Mouse (Mus musculus): ENCODE data around the gene Olfr372. TPM values are rescaled to one million over a fixed set of nuclear protein-coding genes. Genes with fewer than 3 reads are reported as not detected.
"Not testable (repeated sequence)": the region's sequence is repeated elsewhere in the genome, so short reads cannot be mapped to it uniquely, and the experiment has no call there.

The Olfr372 gene
- total RNA-seq, 2 experiments from 2014 or later: not detected

- intact Hi-C loops (cut with DNase I); DNase-seq: not testable (repeated sequence)
Observed at GRCm38 (mm10) chr8:72096721-72097120, 55.7 kb downstream of the Olfr372 start.

- intact Hi-C loops (cut with DNase I): loop anchor here (2.0 kb wide), 1 partner anchor 97 kb away; no protein-coding TSS in a partner anchor
- DNase-seq: peak; percentile 36
Observed at GRCm38 (mm10) chr8:72099377-72100103, 58.5 kb downstream of the Olfr372 start.

- no peak for DNase-seq
- intact Hi-C loops (cut with DNase I): no loop called here
Observed at GRCm38 (mm10) chr8:72105165-72105564, 64.1 kb downstream of the Olfr372 start.

GRCm38 (mm10) chr8:72106740-72107139, 65.7 kb downstream of the Olfr372 start, which contains the start of gene Olfr374:
Olfr374 (plus strand) TSS chr8:72107040.
- no peak for DNase-seq
- intact Hi-C loops (cut with DNase I): no loop called here

Other genes starting within 250 kb of the Olfr372 start
- 10 to 100 TPM; 13.3 to 13.6 TPM for gene Zfp709, start 159.2 kb upstream of the Olfr372 start, total RNA-seq (2021)
- 10 to 100 TPM; 20.8 to 23.0 TPM for gene Zfp882, start 132.6 kb upstream of the Olfr372 start, total RNA-seq (2021)
- gene Zfp617, start 132.6 kb upstream of the Olfr372 start, total RNA-seq (2021): 10 to 100 TPM; 24.3 to 25.1 TPM
- gene Zfp961, start 90.2 kb upstream of the Olfr372 start, total RNA-seq (2021): 10 to 100 TPM; 16.8 to 18.6 TPM
- gene Cyp4f18, start 31.6 kb upstream of the Olfr372 start, total RNA-seq (2021): under 1 TPM in 1 of 2 experiments, not detected in 1; 0.48 TPM
- not detected for gene Olfr373, start 42.0 kb downstream of the Olfr372 start, total RNA-seq (2021)
- under 1 TPM in 1 of 2 experiments, not detected in 1; 0.04 TPM for gene Olfr374, start 65.8 kb downstream of the Olfr372 start, total RNA-seq (2021)
- gene Tpm4, start 93.8 kb downstream of the Olfr372 start, total RNA-seq (2021): 10 to 100 TPM; 74.1 to 78.5 TPM
- 10 to 100 TPM; 49.6 to 55.4 TPM for gene Rab8a, start 120.0 kb downstream of the Olfr372 start, total RNA-seq (2021)
- gene Hsh2d, start 148.4 kb downstream of the Olfr372 start, total RNA-seq (2021): not detected
- gene Cib3, start 171.6 kb downstream of the Olfr372 start, total RNA-seq (2021): under 1 TPM in 1 of 2 experiments, not detected in 1; 0.16 TPM
- gene Gm11034, start 172.4 kb downstream of the Olfr372 start, total RNA-seq (2021): not detected
- gene Fam32a, start 178.5 kb downstream of the Olfr372 start, total RNA-seq (2021): 10 to 100 TPM; 71.3 to 76.4 TPM
- 100 to 1,000 TPM; 155 to 161 TPM for gene Ap1m1, start 198.8 kb downstream of the Olfr372 start, total RNA-seq (2021)

Data from left cerebral cortex, postnatal 4 days (tissue).